Mouse (Mus musculus): ENCODE data around the gene Arhgap19.

The Arhgap19 gene

GRCm38 (mm10) chr19:41796148-41796760 is 5.6 kb downstream of the Arhgap19 start:
- peak; percentile 30 for DNase-seq

- DNase-seq = no peak
Measured at GRCm38 (mm10) chr19:41794901-41795300, 6.9 kb downstream of the Arhgap19 start.

- DNase-seq = no peak
Measured at GRCm38 (mm10) chr19:41794017-41794416, 7.8 kb downstream of the Arhgap19 start.

- DNase-seq = no peak
Measured at GRCm38 (mm10) chr19:41792934-41793486, 8.8 kb downstream of the Arhgap19 start.

- DNase-seq = no peak
Measured at GRCm38 (mm10) chr19:41791384-41791783, 10.5 kb downstream of the Arhgap19 start.

GRCm38 (mm10) chr19:41789110-41789961 is 12.5 kb downstream of the Arhgap19 start:
- no peak for DNase-seq

GRCm38 (mm10) chr19:41786896-41787295 is 15.0 kb downstream of the Arhgap19 start:
- DNase-seq = no peak

GRCm38 (mm10) chr19:41777514-41777913 is 24.3 kb downstream of the Arhgap19 start:
- no peak for DNase-seq

- no peak for DNase-seq
Measured at GRCm38 (mm10) chr19:41768711-41769110, 33.1 kb downstream of the Arhgap19 start.

GRCm38 (mm10) chr19:41766628-41767027 is 35.2 kb downstream of the Arhgap19 start:
- peak; percentile 41 for DNase-seq

GRCm38 (mm10) chr19:41763870-41764660 is 37.8 kb downstream of the Arhgap19 start:
- peak; percentile 95 for DNase-seq

GRCm38 (mm10) chr19:41761529-41761928 is 40.3 kb downstream of the Arhgap19 start:
- DNase-seq = no peak

- DNase-seq = no peak
Measured at GRCm38 (mm10) chr19:41759765-41760164, 42.1 kb downstream of the Arhgap19 start.

- no peak for DNase-seq
Measured at GRCm38 (mm10) chr19:41759270-41759669, 42.6 kb downstream of the Arhgap19 start.

- DNase-seq = no peak
Measured at GRCm38 (mm10) chr19:41754760-41755159, 47.1 kb downstream of the Arhgap19 start.

GRCm38 (mm10) chr19:41751906-41752305 is 49.9 kb downstream of the Arhgap19 start:
- no peak for DNase-seq

GRCm38 (mm10) chr19:41747436-41747835 is 54.4 kb downstream of the Arhgap19 start:
- no peak for DNase-seq

GRCm38 (mm10) chr19:41745941-41746557 is 55.8 kb downstream of the Arhgap19 start:
- DNase-seq = no peak

GRCm38 (mm10) chr19:41743396-41743795 is 58.5 kb downstream of the Arhgap19 start, which contains the start of gene Slit1:
Slit1 (minus strand) TSS chr19:41743665.
- DNase-seq = no peak

- no peak for DNase-seq
Measured at GRCm38 (mm10) chr19:41738896-41739295, 63.0 kb downstream of the Arhgap19 start.

GRCm38 (mm10) chr19:41738429-41738805 is 63.4 kb downstream of the Arhgap19 start:
- no peak for DNase-seq

- no peak for DNase-seq
Measured at GRCm38 (mm10) chr19:41737657-41738428, 64.0 kb downstream of the Arhgap19 start.

All from lung, postnatal 36 days (tissue).